Comparison of ENCODE assay signal across 8 mouse cellular contexts in the genomic region with DNA sequence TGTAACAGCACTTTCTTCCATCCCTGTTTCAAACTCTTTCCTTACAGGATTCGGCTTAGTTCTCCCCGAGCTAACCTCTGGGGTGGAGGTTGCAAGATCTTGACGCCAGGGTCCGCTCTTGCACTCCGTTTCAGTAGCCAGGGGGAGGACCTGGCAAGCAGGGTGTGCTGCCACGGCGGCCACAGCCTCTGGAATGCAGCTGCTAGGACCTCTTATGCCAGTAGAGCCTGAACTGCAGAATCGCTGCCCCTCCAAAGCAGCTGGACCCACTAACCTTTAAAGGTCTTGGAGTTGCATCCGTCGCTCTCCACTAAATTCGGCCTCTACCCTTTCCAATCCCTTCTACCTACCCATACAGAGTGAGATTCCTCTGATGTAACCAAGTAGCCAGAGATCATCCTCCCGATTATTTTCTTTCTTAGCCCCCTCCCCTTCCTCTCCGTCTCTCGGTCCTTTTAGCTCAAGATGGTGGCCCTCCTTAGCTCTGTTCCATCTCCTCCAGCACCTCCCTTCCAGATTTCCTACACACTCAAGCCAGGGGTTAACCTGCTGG. TPM values are rescaled to one million over a fixed set of nuclear protein-coding genes. Genes with fewer than 3 reads are reported as not detected.
DNase-seq lines count a peak whose midpoint lies in the region; ATAC-seq and TF ChIP-seq lines count a peak whose summit lies in the region.

No protein-coding gene starts in this region.

- peak; percentile 96 for TF ChIP-seq CTCF in intestine, postnatal 0 days (IDR thresholded peaks at IDR 0.05; ENCODE audit: low read depth)

- H3K4me1 ChIP-seq in intestine, postnatal 0 days (replicated peaks; ENCODE audit: control insufficient read depth, insufficient read depth, low read length), result 0 out of 2 replicates have a peak, but pooled peaks cover 6% of the 10 kb centered on the region

- intact Hi-C loops in left cerebral cortex, postnatal 36 days (cut with DNase I), result loop anchor here (1.0 to 5.0 kb wide), 2 partner anchors 49 to 119 kb away; no protein-coding TSS in a partner anchor

- peak overlapping the region; percentile 77 for H3K4me3 ChIP-seq in intestine, postnatal 0 days (ENCODE audit: low read depth, low read length)

- DNase-seq in adrenal gland, postnatal 14 days, result peak; percentile 92
- peak; percentile 87 for DNase-seq in embryo, embryonic 9.5 days (ENCODE audit: extremely low spot score)
- DNase-seq in heart, adult 11 months, result peak; percentile 99
- DNase-seq in left cerebral cortex, postnatal 36 days (ENCODE audit: low spot score in 2 of 2), result peak; percentile 59 to 71
- DNase-seq in mesoderm, embryonic 11.5 days (ENCODE audit: low read depth, low spot score), result peak; percentile 89
- peak; percentile 49 to 58 for DNase-seq in right cerebral cortex, postnatal 36 days (ENCODE audit: low spot score in 2 of 2)

- WGBS in intestine, postnatal 0 days, result 0% methylated on average over 14 of the region's 14 CpGs

- peak; percentile 79 for ATAC-seq in intestine, postnatal 0 days
- ATAC-seq in erythroid progenitor cell, adult 5-6 weeks (replicated peaks; ENCODE audit: low FRiP score, poor library complexity, severe bottlenecking), result no peak

- H3K9me3 ChIP-seq in intestine, postnatal 0 days (ENCODE audit: control insufficient read depth), result no peaks in the 10 kb centered on the region

- H3K36me3 ChIP-seq in intestine, postnatal 0 days (ENCODE audit: control insufficient read depth, insufficient read depth), result no peaks in the 10 kb centered on the region

- no peaks in the 10 kb centered on the region for H3K27me3 ChIP-seq in intestine, postnatal 0 days (replicated peaks; ENCODE audit: control insufficient read depth, insufficient read depth, low read length)

- peak overlapping the region; percentile 95 for H3K27ac ChIP-seq in intestine, postnatal 0 days (ENCODE audit: low read depth, low read length)

- peak overlapping the region; percentile 86 for H3K9ac ChIP-seq in intestine, postnatal 0 days (ENCODE audit: low read depth, low read length)

- H3K4me2 ChIP-seq in intestine, postnatal 0 days (replicated peaks; ENCODE audit: low read depth), result peak overlapping the region; percentile 77

RNA-seq across cellular contexts. Expression of a gene that starts 0.5 kb away (rescaled TPM):
- 11.7 and 14.0 TPM in 2 replicates for total RNA-seq in adrenal gland, postnatal 14 days (2021)
- polyA plus RNA-seq in intestine, postnatal 0 days (2015; fragmentation: Nextera tagmentation; extraction: Ambion mirVana), result 16.2 and 16.8 TPM in 2 replicates
- total RNA-seq in left cerebral cortex, postnatal 36 days (2021), result 10 to 100 TPM; 30.4 to 40.0 TPM
- total RNA-seq in erythroid progenitor cell, adult 5-6 weeks (2015; ENCODE audit: low replicate concordance), result 1.7 and 6.1 TPM in 2 replicates
- 3.2 and 6.4 TPM in 2 replicates for total RNA-seq in erythroid progenitor cell, adult 5-6 weeks (2017; ENCODE audit: low replicate concordance)

RNA-seq across cellular contexts. Expression of a gene that starts 11.0 kb away (rescaled TPM):
- total RNA-seq in adrenal gland, postnatal 14 days (2021), result 75.0 and 76.9 TPM in 2 replicates
- polyA plus RNA-seq in intestine, postnatal 0 days (2015; fragmentation: Nextera tagmentation; extraction: Ambion mirVana), result 14.0 and 15.6 TPM in 2 replicates
- total RNA-seq in left cerebral cortex, postnatal 36 days (2021), result 10 to 100 TPM; 52.6 to 75.4 TPM
- total RNA-seq in erythroid progenitor cell, adult 5-6 weeks (2015; ENCODE audit: low replicate concordance), result 74.6 and 88.4 TPM in 2 replicates
- 93.8 and 97.8 TPM in 2 replicates for total RNA-seq in erythroid progenitor cell, adult 5-6 weeks (2017; ENCODE audit: low replicate concordance)
